Mouse (Mus musculus) limb, embryonic 15.5 days (tissue): ENCODE data around the gene Ltb. TPM values are rescaled to one million over a fixed set of nuclear protein-coding genes. Genes with fewer than 3 reads are reported as not detected.

Experiments used
- ATAC-seq: fragments of 200-750 bp; cut with Nextera tagmentation; 2 replicates; pipeline ENCODE4 v1.8.0; 2017; ENCODE audit warnings: low read depth, moderate TSS enrichment; ENCODE audit not compliant: insufficient number of reproducible peaks, low FRiP score, low TSS enrichment
- H3K27ac ChIP-seq: fragments of 300-500 bp; sonication (generic); 2 replicates; pipeline ENCODE4 v1.5.1; 2015; ENCODE audit warnings: moderate library complexity, mild to moderate bottlenecking, inconsistent platforms
- H3K27me3 ChIP-seq: fragments of 300-500 bp; sonication (generic); 2 replicates; pipeline ENCODE4 v1.6.1; 2015; ENCODE audit warnings: inconsistent platforms
- H3K36me3 ChIP-seq: fragments of 300-500 bp; sonication (generic); 2 replicates; pipeline ENCODE4 v1.6.1; 2015; ENCODE audit warnings: inconsistent platforms
- H3K4me1 ChIP-seq: fragments of 300-500 bp; sonication (generic); 2 replicates; pipeline ENCODE4 v1.6.1; 2015; ENCODE audit warnings: inconsistent platforms
- H3K4me2 ChIP-seq: fragments of 300-500 bp; sonication (generic); 2 replicates; pipeline ENCODE4 v1.6.1; 2015; ENCODE audit warnings: mild to moderate bottlenecking, inconsistent platforms
- H3K4me3 ChIP-seq: fragments of 300-500 bp; sonication (generic); 2 replicates; pipeline ENCODE4 v1.5.1; 2015; ENCODE audit warnings: mild to moderate bottlenecking, inconsistent platforms
- H3K9ac ChIP-seq: fragments of 300-500 bp; sonication (generic); 2 replicates; pipeline ENCODE4 v1.6.1; 2015; ENCODE audit warnings: inconsistent platforms
- H3K9me3 ChIP-seq: fragments of 300-500 bp; sonication (generic); 2 replicates; pipeline ENCODE4 v1.6.1; 2016; ENCODE audit warnings: inconsistent platforms
- WGBS: fragments of 180-500 bp; shearing (Covaris S2); methylation state at CpG from one replicate; pipeline ENCODE4 v1.1.7; 2015; 5-methylcytosine and 5-hydroxymethylcytosine counted together
- polyA plus RNA-seq: library from polyadenylated mRNA; unstranded; fragments of >200 nt; fragmentation: Nextera tagmentation; extraction: Ambion mirVana; gene quantifications from 2 replicates; pipeline ENCODE4 v1.2.1, GENCODE M21; 2015

Ltb gene
- polyA plus RNA-seq: 1.0 and 1.2 TPM in 2 replicates

DNA sequence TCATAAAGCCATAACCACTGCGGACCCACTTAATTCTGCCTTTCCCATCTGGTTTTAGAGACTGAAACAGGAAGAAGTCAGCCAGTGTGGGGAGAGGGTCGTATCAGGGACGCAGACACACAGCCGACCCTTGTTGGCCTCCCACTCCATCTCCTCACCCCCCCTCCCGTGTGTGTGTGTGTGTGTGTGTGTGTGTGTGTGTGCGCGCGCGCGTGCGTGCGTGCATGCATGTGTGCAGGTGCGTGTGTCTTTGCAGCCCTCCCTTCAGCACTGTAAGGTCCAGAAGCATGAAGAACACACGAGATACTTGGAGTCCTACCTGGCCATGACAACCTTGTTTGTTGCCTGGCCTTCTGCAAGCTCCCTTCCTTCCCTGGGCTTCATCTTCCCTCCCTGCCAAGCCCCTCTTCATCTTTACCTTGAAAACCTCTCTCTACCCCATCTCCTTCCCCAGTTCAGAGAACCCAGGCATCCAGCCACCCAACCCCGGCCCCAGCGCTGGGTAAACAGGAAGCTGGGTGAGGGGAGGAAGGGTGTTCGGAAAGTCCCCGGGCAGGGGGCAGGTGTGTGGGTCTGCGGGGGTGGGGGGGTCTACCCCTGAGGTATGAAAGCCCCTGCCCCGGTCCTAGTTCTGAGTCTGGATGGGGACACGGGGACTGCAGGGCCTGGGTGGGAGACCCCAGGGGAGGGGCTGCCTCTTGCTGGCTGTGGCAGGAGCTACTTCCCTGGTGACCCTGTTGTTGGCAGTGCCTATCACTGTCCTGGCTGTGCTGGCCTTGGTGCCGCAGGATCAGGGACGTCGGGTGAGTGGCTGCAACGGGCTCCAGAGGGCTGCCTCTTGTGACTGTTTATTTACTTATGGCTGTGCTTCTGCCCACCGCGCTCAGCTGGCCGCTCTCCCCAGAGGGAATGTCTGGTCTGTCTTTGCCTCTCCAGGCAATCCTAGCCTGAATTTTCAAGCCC lies at the start of gene Ltb:
Gene Ltb (plus strand): TSS at position 559 of the 963 bp plus-strand sequence.
- Histone ChIP-seq H3K9ac (no peak within 1 kb of the TSS), H3K9me3 (no peaks in the 10 kb centered on the region), H3K36me3 (no peaks in the 10 kb centered on the region), H3K4me3 (peak within 1 kb of the TSS; percentile 46), H3K27ac (no peak within 1 kb of the TSS), H3K4me2 (peak within 1 kb of the TSS; percentile 87), H3K27me3 (peaks cover 38% of the 10 kb centered on the region), H3K4me1 (peaks cover 22% of the 10 kb centered on the region)
- 57% methylated on average over 28 of the region's 28 CpGs for WGBS
- ATAC-seq: no peak

DNA sequence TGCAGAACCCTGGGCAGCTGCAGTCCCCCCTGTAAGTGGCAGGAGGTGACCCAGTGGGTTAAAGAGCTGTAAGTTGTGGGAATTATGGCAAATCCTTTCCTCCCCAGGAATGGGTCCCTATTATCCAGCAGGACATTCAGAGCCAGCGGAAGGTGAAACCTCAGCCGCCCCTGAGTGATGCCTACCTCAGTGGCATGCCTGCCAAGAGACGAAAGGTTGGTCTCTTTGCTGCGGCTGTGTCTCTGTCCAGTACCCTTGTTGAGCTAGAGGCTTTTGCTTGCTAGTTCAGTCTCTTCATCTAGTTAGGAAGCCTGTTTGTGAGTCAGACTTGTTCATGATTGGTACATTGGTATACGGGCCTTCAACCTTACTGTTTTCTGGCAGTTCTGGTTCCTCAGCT lies 48.1 kb upstream of the Ltb start:
- WGBS: 86% methylated on average over 5 of the region's 5 CpGs
- no peak for ATAC-seq
- H3K27me3 ChIP-seq: no peaks in the 10 kb centered on the region
- peaks cover 98% of the 10 kb centered on the region for H3K36me3 ChIP-seq
- H3K4me2 ChIP-seq: no peak overlapping the region
- H3K4me1 ChIP-seq: no peaks in the 10 kb centered on the region
- H3K4me3 ChIP-seq: no peak overlapping the region
- H3K9ac ChIP-seq: no peak overlapping the region
- H3K27ac ChIP-seq: no peak overlapping the region
- no peaks in the 10 kb centered on the region for H3K9me3 ChIP-seq

DNA sequence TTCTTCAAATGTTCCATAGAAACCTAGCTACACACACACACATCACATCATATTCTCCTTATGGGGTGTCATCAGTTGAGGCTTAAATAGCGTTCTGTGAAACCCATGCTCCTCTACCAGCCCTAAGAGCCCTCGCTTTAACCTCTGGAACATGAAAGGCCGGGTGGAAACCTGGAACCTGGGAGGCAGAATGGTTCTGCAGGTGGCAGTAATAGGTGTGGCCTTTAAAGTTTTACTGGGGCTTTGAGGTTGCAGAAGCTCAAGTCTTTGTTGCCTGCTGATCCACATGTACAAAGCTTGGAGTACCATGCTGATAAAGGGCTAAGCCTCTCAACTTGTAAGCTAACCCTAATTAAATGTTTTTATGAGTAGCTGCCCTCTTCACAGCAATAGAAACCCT lies 46.9 kb upstream of the Ltb start:
- Histone ChIP-seq H3K4me3 (no peak overlapping the region), H3K27ac (no peak overlapping the region; the same call in 1 of the 2 replicates), H3K9ac (no peak overlapping the region), H3K9me3 (no peaks in the 10 kb centered on the region), H3K27me3 (no peaks in the 10 kb centered on the region), H3K4me1 (no peaks in the 10 kb centered on the region), H3K36me3 (peaks cover 98% of the 10 kb centered on the region), H3K4me2 (no peak overlapping the region)
- 39% methylated on average over 3 of the region's 3 CpGs for WGBS
- ATAC-seq: no peak

DNA sequence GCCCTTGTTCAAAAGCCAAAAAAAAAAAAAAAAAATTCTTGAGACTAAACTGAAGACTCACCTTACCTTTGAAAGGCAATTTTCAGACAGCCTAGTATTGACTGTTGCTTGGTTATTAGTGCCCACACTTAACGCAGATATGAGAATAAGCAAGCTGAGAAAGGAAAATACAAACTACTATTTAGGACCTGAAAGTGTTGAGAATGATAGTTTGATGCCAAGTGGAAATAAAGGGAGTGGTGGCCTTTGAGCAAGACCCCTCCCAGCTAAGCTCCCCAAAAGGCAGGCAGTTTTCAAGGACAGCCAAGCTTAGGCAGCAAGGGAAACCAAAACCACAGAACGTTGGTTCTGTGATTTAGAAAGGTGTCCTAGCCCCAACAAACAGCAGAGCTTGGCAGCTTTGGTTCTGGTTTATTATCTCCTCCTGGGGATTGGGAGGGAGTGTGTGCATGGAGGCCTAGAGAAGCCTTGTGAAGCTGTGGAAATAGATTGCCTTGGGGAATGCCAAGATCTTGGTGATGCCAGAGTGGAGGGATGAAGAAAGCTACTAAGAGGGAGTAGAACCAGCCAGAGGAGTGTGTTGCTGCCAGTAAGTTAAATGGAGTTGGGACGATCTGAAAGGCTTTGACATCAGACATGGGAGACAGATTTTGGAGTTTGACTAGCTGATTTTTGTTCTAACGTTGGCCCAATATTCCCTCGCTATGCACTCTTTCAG lies 46.2 kb upstream of the Ltb start:
- H3K27me3 ChIP-seq: no peaks in the 10 kb centered on the region
- H3K4me2 ChIP-seq: no peak overlapping the region
- peaks cover 98% of the 10 kb centered on the region for H3K36me3 ChIP-seq
- H3K4me3 ChIP-seq: no peak overlapping the region
- H3K4me1 ChIP-seq: no peaks in the 10 kb centered on the region
- H3K27ac ChIP-seq: 0 out of 2 replicates have a peak overlapping the region, but pooled peaks have one; percentile 52
- H3K9me3 ChIP-seq: no peaks in the 10 kb centered on the region
- WGBS: 57% methylated on average over 5 of the region's 5 CpGs
- no peak for ATAC-seq
- no peak overlapping the region for H3K9ac ChIP-seq

GRCm38 (mm10) chr17:35152121-35152520 lies 42.1 kb upstream of the Ltb start:
- no peaks in the 10 kb centered on the region for H3K9me3 ChIP-seq
- H3K4me3 ChIP-seq: no peak overlapping the region
- 98% methylated on average over 4 of the region's 4 CpGs for WGBS
- H3K27ac ChIP-seq: no peak overlapping the region
- H3K9ac ChIP-seq: no peak overlapping the region
- no peak overlapping the region for H3K4me2 ChIP-seq
- no peaks in the 10 kb centered on the region for H3K27me3 ChIP-seq
- H3K36me3 ChIP-seq: peaks cover 98% of the 10 kb centered on the region
- ATAC-seq: no peak
- peaks cover 10% of the 10 kb centered on the region for H3K4me1 ChIP-seq

DNA sequence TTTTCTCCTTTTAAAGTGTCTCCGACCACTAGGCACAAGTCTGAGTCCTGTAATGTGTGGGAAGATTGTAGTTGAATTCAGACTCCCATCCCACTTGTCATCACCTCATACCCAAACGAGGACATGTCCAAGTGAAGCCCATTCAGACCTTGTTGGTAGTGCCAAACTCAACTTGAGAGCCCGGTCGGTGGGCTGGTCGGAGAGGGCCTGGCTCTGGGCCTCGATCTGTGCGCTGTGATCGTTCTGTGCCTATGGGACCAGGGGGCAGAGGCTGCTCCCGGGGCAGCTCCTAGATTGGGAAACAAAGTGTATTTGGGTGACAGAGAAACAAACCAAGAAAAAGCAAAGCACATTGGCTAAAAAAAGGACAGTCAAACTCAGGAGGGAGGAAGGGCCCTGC lies 41.2 kb upstream of the Ltb start:
- Histone ChIP-seq H3K27ac (no peak overlapping the region), H3K27me3 (no peaks in the 10 kb centered on the region), H3K4me3 (no peak overlapping the region), H3K9ac (no peak overlapping the region), H3K9me3 (no peaks in the 10 kb centered on the region), H3K4me1 (peaks cover 10% of the 10 kb centered on the region), H3K36me3 (peaks cover 98% of the 10 kb centered on the region), H3K4me2 (no peak overlapping the region)
- WGBS: 91% methylated on average over 9 of the region's 9 CpGs
- ATAC-seq: no peak

DNA sequence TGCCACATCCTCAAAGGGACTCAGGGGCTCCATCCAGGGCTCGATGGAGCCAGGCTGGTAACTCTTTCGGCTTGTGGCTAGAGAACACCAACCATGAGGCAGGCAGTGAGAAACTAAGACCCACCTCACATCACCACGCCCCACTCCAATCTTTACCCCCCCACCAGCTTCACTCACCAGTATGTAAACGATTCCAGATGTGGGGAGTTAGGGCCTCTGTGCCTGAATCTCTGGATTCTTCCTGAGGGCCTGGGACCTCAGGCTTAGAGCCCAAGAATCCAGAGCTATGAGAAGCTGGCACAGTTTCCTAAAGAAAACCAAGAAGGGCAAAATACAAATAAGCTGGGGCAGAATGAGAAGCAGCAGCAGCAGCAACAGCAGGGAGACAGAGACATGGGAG lies 40.3 kb upstream of the Ltb start:
- no peak overlapping the region for H3K27ac ChIP-seq
- no peak overlapping the region for H3K4me3 ChIP-seq
- H3K4me1 ChIP-seq: peaks cover 10% of the 10 kb centered on the region
- H3K27me3 ChIP-seq: no peaks in the 10 kb centered on the region
- no peak overlapping the region for H3K9ac ChIP-seq
- no peak overlapping the region for H3K4me2 ChIP-seq
- 53% methylated on average over 4 of the region's 4 CpGs for WGBS
- ATAC-seq: no peak
- H3K36me3 ChIP-seq: peaks cover 98% of the 10 kb centered on the region
- no peaks in the 10 kb centered on the region for H3K9me3 ChIP-seq

DNA sequence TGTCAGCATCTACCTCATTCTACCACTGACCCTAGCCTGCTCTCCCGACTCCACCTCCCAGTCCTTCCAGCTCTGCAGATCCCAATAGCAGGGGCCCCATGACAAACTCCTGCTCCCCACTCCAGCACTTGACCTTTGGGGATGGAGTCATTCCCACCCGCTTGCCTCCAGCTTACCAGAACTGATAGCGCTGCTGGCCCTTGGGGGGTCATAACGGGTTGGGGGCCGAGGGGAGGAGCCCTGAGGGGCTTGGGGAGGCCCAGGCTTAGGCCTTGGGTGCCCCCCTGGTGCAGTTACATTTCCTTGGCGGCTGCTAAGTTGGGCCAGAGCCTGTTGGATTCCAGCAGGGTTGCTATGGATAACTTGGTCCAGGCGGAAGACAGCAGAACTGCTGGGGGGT lies 39.6 kb upstream of the Ltb start:
- Histone ChIP-seq H3K4me2 (no peak overlapping the region), H3K4me3 (no peak overlapping the region), H3K9ac (no peak overlapping the region), H3K27me3 (no peaks in the 10 kb centered on the region), H3K36me3 (peaks cover 98% of the 10 kb centered on the region), H3K27ac (peak overlapping the region; percentile 48; the same call in 1 of the 2 replicates), H3K9me3 (no peaks in the 10 kb centered on the region), H3K4me1 (peaks cover 10% of the 10 kb centered on the region)
- no peak for ATAC-seq
- WGBS: 80% methylated on average over 7 of the region's 7 CpGs

DNA sequence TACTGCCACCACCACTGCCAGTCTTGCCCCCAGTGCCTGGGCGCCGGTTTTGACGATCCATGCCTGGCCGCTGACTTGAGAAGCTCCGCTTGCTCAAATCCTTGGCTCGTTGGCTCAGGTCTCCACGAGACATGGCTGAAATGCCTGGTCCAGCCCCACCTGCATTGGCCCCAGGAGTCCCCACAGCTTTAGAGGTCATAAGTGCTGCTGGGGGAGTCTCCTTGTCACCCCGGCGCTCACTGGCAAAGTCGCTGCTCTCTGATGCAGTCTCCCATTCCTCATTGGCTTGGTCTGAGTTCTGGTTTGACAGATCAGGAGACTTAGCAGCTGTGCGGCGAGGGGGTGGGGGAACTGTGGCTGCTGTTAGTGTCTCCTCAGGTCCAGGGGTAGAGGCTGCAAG lies 38.8 kb upstream of the Ltb start:
- Histone ChIP-seq H3K27ac (no peak overlapping the region), H3K4me1 (peaks cover 10% of the 10 kb centered on the region), H3K4me3 (no peak overlapping the region), H3K36me3 (peaks cover 98% of the 10 kb centered on the region), H3K9ac (no peak overlapping the region), H3K4me2 (no peak overlapping the region), H3K27me3 (no peaks in the 10 kb centered on the region), H3K9me3 (no peaks in the 10 kb centered on the region)
- WGBS: 88% methylated on average over 12 of the region's 12 CpGs
- no peak for ATAC-seq

GRCm38 (mm10) chr17:35156461-35157200 lies 37.6 kb upstream of the Ltb start:
- ATAC-seq: no peak
- 85% methylated on average over 33 of the region's 33 CpGs for WGBS
- Histone ChIP-seq H3K4me3 (no peak overlapping the region), H3K4me2 (no peak overlapping the region), H3K27me3 (no peaks in the 10 kb centered on the region), H3K4me1 (peaks cover 18% of the 10 kb centered on the region), H3K9ac (no peak overlapping the region), H3K36me3 (peaks cover 100% of the 10 kb centered on the region), H3K9me3 (no peaks in the 10 kb centered on the region), H3K27ac (no peak overlapping the region)

DNA sequence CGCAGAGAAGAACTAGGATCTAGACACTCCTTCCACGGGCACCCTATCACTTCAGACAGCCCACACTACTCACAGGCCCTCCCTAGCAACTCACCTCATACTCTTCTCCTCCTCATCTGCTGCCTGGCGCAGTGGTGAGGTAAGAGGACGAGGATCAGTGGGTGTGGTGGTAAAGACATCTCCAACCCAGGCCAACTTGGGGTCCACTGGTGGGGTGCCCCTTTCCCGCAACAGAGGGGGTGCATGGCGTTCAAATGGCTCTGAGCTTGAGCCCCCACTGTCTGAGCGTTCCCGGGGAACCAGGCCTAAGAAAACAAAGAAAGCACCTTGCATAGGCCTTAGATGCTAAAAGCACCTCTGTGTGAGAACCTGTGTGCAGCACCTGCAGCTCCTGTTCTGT lies 37.0 kb upstream of the Ltb start:
- Histone ChIP-seq H3K4me3 (no peak overlapping the region), H3K27ac (no peak overlapping the region), H3K4me1 (peaks cover 24% of the 10 kb centered on the region), H3K9me3 (no peaks in the 10 kb centered on the region), H3K27me3 (no peaks in the 10 kb centered on the region), H3K9ac (no peak overlapping the region), H3K4me2 (no peak overlapping the region), H3K36me3 (peaks cover 100% of the 10 kb centered on the region)
- 90% methylated on average over 8 of the region's 8 CpGs for WGBS
- ATAC-seq: no peak
